Mouse (Mus musculus) frontal cortex, adult (tissue): ENCODE results near the gene Zc3h12c.

ENCODE experiments used
- ATAC-seq: cut with Nextera tagmentation; 2 replicates; pipeline ENCODE4 v1.9.2; 2017; ENCODE audit warnings: mild to moderate bottlenecking, moderate library complexity, mixed read lengths; ENCODE audit not compliant: low TSS enrichment

Zc3h12c gene

DNA sequence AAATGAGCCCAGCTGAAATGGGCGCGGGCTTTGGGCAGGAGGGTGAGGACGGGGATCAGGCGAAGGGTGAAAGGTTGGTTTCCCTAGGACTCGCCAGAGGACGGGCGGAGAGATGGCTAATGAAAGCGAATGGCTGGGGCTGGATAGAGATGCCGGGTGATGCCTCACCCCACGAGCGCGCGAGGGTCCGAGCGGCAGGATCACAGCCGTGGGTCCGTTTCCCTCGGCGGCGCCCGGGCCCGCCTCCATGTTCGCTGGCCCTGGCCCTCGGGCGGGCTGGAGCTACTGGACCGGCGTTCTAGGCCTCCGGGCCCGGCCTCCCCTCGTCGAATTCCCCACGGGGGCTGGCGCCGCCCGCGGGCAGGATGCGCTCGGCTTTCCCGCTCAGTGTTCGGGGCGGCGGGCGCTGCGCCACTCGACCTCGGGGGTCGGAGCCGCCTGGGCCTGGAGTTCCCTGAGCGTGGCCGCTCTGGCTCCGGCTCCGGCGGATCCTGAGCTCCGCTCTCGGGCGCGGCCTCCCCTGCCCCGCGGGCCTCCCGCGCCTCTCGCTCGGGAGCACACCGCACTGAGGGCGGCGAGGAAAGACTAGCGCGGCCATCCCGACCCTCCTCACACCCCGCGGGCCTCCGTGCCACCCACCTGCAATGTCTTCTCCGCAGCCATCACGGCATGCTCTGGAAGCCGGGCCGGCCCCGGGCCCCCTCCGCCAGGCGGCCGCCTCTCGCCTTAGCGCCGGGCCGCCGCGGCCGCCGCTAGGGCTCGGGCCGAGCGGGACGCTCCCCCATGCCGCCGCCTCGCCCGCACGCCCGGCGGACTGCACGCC is at the start of gene Zc3h12c:
Gene Zc3h12c, minus strand, starts transcription at position 710 of the 823 bp plus-strand sequence.
- ATAC-seq: peak; percentile 68

DNA sequence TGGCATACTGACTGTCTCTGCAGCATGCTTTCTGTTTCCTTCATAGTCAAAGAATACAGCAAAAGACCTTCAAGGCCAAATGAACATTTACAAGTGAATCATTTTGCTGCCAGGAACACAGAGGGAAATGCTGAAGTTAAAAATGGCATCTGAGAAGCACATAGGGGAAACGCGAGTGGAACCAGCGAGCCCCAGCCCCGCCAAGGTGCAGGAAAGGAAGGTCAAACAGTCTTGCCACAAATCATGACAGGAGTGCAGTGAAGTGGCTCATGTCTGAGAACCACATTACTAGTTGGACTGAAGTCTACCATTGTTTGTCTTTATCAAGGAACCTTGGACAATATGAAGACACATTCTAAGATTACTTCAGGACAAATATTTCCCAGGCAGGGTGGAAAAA is 49.3 kb upstream of the Zc3h12c start:
- ATAC-seq: no peak

DNA sequence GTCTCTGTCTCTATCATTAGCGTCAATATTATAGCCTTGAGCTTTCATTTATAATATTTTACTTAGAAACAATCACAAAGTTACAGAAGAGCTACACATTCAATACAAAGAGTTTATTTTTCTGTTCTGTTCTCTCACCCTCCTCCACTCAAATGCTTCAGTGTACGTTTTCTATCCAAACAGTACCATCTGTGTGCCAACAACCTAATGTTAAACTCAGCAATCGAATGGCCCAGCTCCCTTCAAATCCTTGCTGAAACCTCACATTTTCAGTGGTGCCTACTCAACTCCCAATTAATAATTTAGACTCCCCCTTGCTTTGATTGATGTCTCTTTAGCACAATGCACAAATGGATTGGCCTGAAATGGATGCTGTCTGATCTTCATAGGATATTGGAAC is 46.9 kb upstream of the Zc3h12c start:
- no peak for ATAC-seq

DNA sequence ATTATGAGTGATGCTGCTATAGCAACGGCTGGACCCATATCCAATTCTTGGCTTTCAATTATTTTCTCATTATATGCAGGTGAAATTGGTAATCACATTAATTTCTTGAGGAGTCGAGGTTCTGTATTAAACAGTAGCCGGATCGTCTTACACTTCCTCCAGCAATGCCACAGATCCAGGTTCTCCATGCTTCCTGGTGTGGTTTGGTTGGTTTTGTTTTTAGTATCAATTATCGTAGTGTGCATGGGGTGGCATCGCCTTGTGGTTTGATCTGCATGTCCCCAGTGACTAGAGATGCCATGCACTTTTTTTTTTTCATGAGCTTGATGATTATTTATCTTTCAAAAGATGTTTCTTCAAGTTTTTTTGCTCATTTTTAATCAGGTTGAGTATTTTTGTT is 44.0 kb upstream of the Zc3h12c start:
- ATAC-seq: no peak

DNA sequence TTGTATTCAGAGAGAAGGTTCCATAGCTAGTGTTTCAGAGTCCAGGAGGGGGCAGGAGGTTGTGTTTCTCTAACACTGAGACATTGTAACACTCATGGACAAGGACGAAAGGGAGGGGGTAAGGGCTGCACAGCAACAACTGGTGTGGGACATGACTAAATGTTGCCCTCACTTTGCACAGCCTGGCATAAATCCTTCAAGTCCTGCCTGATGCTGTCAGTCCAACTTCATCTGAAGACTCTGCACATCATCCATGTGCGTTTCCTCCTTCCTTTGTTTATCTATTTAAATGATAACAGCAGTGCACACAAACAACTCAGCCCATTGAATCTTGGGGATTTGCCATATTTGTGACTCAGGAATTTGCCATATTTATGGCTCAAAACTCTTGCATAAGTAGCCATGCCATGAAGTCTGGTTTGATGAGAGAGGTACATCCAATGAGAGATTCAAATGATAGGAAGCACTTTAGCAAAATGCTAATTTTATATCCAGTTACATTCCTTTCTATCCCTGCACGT is 40.2 kb upstream of the Zc3h12c start:
- ATAC-seq: no peak

DNA sequence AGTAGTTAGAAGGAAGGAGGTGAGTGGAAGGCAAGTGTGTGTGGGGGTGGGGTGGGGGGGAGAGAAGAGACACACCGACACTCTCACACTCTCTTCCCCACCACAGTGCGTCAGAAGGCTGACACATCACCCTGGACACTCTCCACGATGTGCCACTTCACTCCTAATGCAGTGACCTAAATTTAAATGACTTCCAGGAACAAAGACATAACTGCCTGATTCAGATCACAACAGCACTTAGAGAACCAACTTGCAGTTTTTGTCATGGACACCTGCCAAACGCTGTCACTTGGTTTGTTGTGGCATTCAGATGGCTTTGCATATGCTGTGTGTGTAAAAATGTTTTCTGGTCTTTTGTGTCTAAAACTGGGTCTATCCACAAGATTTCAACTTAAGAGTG is 34.8 kb upstream of the Zc3h12c start:
- peak; percentile 80 for ATAC-seq

DNA sequence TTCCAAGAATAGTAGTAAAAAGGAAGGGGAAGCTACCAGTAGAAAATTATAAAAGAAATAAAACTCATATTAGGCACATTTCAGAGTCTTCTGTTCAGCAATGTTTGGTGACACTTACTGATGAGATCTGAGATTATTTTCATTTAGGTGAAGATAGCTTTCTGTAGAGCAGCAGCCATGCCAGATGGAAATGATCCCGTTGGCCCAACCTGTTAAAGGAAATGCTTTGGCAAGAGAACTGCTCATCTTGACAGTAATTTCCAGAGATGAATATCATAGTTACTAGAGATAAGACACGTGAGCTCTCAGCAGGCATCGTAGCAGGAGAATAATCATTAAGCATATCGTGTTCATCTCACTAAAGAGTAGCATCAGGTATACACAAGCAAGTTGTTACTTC is 31.9 kb upstream of the Zc3h12c start:
- no peak for ATAC-seq

DNA sequence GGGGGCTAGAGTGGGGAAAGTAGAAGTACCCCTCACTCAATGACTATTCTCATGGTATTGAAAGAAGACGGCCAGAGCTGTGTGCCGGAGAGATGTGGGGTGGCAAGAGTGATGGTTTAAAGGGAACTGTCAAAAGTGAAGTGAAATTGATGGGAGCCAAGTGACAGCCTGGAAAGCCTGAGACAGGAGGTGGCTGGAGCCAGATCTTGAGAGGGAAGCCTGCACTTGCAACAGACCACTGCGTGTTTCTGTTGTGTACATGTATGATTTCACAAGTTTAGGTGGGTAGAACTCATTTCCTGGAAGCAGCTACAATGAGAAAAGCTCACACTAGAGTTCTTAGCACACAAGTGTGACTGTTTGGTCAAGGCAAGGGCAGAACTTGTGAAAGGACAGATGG is 27.5 kb upstream of the Zc3h12c start:
- ATAC-seq: no peak

DNA sequence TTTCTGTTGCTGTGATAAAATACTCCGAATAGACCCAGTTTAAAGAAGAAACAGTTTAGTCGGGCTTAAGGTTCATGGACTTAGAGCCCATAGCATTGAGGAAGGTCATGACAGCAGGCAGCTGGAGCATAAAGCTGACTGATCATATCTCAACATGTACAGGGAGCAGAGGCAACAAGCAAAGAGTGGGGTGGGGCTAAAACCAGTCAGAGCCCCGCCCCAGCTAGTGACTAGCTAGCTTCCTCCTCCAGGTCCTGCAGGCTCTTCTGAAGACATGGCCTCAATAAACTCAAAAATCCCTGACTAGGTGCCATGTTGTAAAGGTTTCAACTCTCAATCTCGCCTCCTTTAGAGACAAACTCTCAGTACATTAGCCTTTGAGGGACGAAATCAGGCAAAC is 25.5 kb upstream of the Zc3h12c start:
- ATAC-seq: no peak

DNA sequence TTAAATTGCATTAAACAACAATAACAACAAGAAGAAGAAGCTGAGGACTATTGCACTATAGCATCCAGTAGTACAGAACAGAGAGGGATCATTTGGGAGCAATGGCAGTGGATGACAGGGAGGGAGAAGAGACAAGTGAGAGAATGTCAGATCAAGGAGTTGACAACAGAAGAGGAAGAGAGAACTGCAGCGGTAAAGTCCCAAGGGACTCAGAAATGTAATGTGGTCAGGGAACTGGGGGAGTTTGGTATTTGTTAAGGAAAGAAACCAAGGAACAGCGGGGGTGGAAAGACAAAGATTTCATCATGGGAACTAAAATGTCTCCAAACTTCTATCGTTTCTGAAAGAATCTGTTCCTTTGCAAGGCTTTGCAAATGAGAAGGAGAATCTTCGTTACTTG is 22.5 kb upstream of the Zc3h12c start:
- ATAC-seq: no peak

DNA sequence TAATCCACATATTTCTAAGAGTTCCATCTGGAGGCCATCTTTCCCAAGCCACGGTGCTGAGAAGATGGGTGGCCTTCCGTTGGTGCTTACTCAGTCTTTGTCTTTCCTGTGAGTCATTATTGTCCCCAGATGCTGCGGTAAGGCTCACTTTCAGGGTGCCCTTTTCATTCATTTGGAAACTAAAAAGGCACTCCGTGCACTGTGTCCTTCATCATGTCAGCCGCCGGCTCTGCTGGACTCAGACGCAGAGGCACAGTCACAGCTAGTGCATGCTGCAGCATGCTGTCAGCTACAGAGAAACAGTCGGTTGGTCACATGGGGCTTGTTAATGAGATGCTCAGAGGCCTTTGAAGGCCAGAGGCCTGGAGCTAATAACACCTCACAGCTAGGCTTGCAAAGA is 19.7 kb upstream of the Zc3h12c start:
- ATAC-seq: no peak

DNA sequence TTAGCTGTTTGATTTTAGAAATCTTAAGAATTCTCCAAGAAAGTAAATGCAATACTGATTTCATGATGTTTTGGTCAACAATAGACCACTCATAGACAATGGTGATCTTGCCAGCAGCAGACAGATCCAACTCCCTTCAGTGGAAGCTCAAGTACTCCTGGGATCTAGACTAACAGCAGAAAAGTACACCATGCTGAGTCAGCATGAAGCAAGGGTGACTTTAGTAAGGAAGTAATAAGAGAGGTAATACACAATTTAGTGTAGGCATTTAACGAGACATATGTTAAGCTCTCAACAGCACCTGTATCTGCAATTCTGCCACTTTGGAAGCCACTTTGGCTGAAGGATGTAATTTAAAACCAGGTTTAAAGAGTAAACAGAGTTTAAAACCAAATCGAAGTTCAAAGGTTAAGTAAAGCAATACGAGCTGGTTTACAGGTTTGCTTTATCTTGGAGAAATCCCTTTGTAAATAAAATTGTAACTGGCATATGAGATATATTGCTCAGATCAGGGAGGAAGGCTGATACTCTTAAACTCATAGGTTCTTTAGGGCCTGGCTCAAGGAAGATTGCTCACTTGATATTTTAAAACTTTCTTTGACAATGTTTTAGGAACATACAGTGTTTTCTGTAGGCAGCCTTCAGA is 18.0 kb upstream of the Zc3h12c start:
- ATAC-seq: no peak

DNA sequence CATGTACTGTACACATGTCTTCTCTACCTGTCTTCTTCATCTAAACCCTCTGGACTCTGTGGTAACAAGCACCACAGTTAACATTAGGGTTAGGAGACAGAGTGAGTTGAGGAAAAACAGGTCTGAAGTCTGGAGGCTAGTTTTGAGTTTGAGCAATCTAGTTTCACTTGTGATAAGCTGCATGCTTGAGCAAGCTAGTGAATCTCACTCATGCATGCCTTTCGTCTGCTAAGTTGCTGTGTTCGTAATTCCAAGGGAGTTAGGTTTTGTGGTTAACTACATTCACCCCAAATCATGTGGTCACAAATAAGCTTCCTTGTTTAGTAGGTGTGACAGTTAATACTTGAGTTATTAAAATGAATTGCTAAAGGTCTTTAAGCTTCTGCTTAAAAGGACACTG is 13.0 kb upstream of the Zc3h12c start:
- ATAC-seq: no peak

DNA sequence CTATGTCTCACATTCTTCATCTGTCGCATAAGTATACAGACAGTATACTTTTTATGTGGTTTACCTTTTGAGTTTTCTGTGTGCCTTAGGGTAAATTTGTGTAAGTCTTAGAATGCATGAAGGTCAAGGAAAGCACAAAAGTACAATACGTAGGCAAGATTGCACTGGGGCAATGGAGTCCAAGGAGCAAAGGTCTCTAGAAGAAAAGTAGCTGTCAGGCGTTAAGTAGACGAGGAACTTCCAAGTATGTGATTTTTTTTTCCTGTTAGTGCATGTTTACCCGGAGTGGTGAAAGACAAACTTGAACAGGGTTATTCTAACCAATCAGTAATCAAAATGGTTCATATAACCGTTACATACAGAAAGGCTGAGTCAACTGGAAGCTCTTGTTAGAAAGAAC is 12.5 kb upstream of the Zc3h12c start:
- no peak for ATAC-seq

DNA sequence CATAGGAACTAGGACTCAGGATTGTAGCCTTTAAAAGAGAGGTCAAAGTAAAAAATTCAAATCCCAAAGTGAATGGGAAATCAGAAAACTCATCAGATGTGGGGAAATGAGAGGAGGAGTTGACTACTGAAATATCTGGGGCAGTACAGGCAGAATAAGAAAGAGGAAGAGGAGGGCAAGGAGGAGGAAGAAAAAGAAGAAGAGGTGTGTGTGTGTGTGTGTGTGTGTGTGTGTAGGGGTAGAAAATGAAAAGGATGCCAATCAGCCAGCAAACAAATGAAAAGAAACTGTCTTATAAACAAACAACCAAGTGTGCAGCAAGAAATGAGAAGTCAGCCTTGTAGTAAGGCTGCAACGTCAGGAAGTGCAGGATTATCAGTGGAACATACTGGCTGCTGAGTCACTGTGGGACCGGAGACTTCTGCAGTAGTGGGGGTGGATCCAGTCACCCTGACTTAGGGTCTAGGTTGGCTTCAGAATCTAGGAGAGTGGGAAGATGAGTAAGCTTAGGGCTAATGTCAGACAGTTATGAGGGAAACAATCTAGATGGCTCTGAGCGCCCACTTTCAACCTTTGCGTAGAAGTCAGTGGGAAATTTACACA is 7.0 kb upstream of the Zc3h12c start:
- no peak for ATAC-seq

DNA sequence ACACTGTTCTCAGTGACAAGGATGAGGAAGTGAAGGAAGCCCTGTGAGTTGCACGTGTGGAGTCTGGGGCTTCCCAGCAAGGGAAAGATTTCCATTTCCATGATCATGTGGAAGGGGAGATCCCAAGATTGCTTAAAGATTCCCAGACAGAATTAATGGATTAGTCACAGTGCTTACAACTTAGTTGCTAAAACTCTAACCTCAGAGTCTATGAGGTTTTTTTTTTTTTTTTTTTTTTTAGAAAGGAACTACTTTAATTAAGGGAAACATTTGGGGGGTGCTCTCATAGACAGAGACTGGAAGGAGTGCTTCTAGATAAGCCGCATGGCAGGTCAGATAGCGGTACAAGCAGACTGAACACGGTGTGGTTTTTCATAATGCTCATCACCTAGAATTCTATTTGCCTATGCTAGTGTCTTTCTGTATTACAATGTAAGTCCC is 6.3 kb upstream of the Zc3h12c start:
- no peak for ATAC-seq

DNA sequence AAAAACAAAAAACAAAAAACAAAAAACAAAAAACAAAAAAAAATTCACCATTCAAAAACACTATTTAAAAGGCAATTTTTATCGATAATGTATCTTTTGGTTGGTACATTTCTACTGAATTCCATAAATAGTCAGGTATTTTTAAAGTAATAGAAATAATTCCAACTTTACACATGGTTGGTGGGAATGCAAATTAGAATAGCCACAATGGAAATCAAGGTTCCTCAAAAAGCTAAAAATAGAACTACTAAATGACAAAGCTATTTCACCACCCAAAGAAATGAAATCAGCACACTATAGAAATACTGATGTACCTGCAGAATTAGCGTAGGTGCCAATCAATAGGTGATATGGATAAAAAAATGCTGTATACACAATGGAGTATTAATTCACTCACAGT is 5.6 kb upstream of the Zc3h12c start:
- no peak for ATAC-seq

DNA sequence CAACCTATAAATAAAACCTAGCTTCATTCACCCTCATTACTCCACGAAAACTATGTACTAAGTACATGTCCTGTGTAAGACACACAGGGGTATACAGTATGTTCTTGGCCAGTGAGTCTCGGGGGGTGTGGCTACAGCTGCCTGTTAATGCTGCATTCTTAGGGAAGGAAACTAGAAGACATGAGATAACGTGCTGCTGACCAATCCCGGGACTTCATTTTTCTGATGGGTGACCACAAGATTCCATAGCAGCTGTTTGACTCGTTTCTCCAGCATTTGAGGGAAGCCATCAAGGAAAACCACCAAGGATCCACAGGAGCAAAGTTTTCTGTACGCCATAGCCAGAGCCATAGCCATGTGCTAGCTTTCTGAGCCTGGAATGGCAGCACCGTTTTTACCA is 4.2 kb upstream of the Zc3h12c start:
- ATAC-seq: no peak

DNA sequence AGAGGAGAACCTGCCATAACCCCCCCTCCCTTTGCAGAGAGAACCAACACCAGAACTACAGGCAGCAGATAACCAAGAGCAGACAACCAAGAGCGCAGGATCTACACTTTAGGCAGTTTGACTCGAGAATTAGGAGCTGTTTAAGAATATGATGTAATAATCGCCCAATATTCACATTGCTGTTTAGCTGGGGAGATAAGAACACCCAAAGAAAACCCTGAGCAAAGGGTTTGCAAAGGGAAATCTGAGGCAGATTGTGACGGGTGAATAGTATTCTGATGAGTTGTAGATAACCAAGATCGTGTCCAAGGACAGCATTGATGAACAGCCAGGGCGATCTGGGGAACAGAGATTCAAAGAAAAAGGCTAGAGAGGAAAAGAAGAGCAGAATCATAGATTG is 2.3 kb upstream of the Zc3h12c start:
- ATAC-seq: no peak

DNA sequence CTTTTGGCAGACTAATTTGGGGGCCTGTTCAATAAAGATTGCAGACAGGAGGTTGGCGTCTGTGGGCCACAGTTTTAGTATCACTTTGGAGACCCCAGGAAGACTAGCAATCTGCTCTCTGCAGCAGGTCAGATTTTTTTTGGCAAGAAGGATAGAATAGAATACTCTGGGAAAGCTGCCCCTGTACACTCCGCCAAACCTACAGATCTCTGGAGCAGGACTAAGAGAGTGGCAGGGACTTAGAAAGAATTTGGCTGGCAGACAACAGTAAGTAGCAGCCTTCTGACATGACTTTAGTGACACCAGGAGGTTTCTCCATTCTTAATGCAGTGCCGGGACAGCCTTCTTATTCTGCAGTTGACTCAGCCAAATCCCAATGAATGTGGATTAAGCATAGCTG is 1.8 kb upstream of the Zc3h12c start:
- ATAC-seq: no peak

DNA sequence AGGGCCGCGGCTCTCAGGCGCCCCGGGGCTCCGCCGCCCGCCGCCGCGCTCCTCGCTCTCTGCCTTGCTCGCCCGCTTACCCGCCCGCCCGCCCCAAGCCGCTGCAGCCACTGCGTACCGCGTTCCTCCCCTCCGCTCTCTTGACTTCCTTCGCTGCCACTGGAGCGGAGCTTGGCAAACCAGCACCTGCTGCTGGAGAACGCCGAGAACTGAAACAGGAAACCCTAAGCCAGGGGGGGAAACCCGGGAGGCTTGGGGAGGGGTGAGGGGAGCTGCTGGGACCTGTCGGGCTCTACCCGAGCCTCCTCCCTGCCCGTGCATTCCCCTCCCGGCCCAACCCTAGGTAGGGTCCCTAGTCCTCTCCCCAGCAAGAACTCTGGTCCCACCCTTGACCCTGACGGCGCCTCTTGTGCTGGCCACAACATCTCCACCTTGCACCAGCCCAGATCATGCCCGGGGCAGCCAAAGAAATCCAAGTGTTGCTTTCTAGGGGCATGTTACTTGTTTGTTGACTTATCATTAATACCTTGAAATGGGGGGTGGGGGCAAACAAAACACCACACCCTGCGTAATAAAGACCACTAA is 406 bp upstream of the Zc3h12c start:
- peak; percentile 82 for ATAC-seq

DNA sequence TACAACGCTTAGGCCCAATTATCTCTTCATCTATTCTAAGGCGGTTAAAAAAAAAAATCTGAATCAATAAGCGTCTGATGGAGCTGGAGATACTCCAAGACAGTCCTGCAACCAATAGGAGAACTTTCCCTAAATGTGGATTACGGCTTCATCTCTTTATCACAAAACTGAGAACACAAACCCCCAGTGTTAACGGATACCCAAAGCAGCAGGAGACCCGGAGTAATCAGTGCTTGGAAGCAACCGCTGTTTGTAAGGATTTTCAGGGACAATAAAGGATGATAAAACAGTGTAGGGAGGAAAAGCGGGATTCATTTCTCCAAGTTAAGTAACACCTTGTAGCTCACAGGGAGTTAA is 888 bp downstream of the Zc3h12c start:
- ATAC-seq: peak; percentile 31

DNA sequence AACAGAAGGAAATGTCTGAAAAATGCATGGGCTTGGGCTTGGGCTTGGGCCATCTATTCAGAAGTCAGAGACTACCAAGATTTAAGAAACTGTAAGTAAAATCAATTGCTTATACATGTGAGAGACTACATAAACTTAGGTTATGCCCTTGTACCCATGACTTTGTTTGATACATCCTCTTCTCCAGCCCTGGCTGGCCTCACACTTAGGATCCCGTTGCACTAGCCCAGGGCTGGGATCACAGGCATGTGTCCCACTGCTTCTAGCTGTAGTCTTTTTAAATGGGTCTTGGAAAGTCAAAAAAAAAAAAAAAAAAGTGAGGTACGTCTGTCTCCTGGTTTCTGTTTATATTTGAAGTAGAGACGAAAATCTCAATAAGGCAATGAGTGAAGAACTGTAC is 1.3 kb downstream of the Zc3h12c start:
- ATAC-seq: no peak
